Mouse (Mus musculus) left cerebral cortex, adult 18-20 months (tissue): ENCODE measurements at regions not wholly inside any gene's neighbourhood (a gene's known extent, or its start where the extent isn't known, plus 50 kb on each side); places are given as distances from the start of the nearest gene placed in this dataset.
"Not testable (repeated sequence)": the region's sequence is repeated elsewhere in the genome, so short reads cannot be mapped to it uniquely, and the experiment has no call there.

Source experiments
- DNase-seq, 2 experiments: peaks; one replicate each; pipeline ENCODE4 v3.0.0; 2021 to 2022; ENCODE audit warnings: low spot score in 2 of 2, mixed read lengths in 1 of 2

DNA sequence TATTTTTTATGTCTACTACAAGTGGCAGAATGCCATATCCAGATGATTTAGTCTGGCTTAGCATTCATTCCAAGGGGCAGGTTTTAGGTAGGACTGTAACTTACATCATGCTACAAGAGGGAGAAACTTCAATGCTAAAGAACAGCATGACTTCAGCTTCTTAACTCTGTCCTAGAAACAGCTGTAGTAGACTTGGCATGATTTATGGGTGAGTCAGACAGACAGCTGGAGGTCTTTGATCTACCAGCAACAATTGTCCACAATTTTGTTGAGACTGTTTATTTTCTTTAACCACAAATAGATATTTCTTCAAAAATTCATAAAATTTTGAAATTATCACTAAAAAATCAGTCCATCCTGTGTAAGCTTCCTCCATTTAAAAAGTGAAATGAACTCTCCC, 781.7 kb upstream of the Man1a start:
- DNase-seq: no peak

DNA sequence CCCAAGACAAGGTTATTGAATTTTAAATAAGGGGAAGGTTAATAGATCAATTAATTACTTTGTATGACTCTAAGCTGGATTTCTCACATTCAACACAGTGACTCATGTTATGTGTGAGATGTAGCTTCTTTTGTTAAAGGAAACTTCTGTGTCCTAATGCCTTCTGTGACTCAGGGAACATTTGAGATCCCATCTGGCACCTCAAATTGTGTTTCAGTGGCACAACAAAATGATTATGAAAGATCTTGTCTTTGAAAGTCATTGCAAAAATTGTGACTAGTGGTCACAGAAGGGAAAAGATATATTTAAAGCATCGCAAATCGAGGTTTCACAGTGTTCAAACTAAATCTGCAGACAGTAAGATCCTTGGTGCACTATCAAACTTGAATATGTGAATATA, 765.2 kb upstream of the Man1a start:
- peak in 1 of 2 experiments; percentile 17 for DNase-seq

DNA sequence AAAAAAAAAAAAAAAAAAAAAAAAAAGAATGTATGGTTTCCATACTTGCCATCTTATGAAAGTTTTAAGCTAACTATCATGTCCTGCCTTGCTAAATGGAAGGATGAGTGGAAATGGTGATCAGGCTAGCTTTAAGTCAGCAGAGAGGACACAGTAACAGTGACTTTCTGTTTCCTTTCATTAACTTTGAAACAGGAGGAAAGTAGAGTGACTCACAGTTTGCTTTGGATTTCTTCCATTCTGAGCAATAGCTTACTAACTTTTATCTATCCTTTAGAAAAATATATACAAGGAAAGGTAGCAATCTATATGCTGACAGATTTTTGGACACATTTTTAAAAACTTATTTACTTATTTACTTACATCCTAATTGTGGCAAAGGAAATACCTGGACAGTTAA, 762.6 kb upstream of the Man1a start:
- DNase-seq: no peak

DNA sequence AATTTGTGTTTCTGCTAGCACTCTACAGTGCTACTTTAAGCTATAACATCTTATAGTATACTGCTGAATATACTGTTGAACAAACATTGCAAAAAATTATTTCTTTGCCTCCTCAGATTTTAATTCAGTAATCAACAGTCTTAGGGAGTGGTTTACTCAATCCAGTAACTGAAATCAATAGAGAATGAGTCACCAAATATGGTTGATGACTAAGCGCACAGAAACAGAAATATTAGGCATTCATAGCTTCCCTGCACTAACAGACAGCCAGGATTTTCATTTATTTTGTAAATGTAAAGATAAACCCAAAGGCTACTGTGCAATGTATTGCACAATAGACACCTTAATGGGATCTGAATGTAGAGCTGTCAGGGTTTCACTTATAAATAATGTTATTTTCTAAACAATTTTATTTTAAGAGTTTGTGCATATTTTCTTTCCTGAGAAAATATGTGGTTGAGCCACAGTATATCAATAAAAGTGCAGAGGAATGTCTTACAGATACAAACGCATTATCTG, 738.3 kb upstream of the Man1a start:
- DNase-seq: no peak

DNA sequence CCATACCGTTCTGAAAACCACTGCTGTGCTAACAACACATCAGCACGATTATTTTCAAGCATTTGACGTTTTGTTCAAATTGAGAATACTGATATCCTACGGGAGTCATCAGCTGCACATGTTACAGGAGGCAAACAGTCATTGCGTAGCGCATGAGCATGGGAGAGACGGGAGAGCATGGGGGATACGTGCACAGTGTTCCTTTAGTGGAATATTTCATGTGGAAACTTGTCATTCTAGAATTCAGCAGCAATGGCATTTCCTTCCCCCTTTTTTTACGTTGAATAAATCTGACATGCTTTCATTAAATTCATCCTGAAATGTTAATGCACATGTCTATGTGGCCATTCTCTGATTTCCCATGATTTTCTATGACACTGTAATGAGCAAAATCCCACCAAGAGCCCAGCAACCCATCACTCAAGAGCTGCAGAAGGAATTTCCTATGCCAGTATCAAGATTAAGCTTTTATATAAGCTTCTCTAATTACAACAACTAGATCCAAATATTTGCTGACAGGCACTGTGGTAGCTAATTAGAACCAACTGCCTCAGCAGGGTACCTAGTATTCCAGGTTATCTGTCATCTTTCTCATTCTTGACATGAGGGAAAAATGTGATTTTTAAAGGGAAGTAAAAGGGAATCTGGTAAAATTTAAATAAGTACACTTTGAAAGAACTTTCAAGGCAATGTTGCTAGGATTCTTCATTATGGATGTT, 723.2 kb upstream of the Man1a start:
- no peak for DNase-seq

DNA sequence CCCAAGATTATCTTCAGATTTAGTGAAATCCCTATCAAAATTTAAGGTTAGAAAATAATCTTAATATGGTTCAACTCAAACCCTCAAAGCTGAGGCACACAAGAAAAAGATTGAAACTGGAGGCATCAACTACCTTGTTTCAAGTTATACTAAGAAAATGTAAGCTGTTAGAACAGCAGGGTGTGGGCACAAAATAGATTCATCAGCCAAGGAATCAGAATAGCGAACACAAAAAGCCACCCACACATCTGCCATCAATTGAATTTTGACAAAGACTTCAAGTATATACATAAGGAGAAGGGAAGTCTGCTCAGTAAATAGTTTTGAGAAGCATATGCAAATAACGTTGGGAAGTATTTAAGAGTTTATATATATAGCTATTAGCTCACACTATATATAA, 720.9 kb upstream of the Man1a start:
- no peak for DNase-seq

DNA sequence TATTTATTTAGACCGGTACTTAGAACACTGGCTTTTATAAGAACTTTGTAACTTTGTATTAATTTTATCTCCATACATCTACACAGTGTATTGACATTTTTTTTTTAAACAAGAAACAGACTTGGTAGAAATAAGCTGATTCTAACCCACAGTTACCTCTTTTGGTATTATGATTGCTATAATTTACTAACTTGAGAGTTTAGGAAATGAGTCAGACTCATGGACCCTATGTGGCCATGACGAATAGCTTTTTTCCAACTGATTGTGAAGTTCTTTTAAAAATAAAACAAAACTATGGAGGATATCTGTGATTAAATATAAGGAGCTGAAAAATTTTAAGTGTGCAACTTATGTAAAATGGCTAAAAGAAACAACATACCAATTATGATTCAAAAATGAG, 684.7 kb upstream of the Man1a start:
- no peak for DNase-seq

DNA sequence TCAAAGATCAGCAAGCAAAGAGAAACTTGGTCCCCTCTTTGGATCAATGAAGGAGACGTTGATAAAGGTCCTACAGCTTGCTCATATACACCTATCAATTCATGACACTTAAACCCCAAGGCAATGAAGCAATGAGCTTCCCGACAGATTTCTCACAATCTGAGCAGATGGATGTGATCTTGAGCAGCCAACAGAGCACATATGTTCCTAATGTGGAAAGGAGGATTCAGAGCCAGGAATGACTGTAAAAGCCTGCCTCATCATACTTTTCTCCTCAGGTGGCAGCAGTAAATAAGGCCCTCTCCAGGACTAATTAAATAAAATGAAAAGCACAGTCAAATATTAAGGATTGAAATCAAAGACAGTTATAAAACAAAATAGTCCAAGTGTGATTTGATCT, 672.8 kb upstream of the Man1a start:
- DNase-seq: no peak

DNA sequence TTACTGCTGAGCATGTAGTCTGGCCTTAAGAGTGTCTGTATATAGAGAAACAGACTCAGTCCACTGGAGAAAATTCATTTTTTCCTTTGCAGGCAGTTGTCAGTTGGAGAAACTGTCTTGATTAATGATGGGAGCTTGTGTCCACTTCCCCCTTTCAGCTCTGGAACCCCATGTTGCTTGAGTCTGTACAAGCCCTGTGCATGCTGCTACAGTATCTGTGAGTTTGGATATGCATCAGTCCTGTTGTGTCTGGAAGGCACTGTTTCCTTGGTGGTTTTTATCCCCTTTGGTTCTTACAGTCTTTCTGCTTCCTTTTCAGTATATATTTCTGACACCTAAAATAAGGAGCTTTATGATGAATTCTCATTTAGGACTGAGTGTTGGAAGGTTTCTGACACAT, 660.7 kb upstream of the Man1a start:
- no peak for DNase-seq

DNA sequence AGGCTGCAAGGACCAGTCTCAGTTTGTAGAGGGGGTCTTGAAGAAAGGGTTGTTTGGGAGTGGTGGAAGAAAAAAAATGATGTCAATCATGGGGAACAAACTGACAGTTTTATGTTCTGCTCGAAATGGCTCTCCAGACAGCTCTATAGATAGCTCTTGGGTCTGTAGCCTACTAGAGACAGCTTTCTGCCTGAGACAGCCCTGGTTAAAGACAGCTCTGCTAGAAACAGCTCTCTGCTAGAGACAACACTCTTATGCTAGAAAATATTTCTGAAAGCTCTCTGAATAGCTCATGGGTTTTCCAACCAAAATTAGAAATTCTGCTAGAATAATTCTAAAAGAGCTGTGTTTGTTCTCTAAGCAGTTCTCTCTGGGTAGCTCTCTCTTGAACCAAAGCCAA, 636.3 kb upstream of the Man1a start:
- DNase-seq: no peak

DNA sequence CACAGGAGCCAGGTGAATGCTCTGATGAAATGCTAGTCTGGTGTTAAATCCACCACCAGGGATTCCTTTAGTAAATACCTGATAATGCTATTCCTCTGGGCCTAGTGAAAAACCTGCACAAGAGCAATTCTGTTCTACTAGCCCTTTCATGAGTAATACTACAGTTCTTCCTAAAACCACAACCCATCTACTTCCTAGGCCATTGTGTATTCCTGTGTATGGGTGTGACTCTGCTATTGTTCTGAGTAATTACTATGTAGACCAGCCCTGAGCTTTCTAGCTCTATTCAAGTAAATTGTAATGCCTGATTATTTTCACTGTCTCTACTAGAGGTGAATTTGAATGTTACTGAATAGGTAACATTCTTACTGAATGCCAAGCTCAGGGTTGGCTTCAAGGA, 591.4 kb upstream of the Man1a start:
- DNase-seq: not testable (repeated sequence)
